10 mouse cellular contexts compared by ENCODE assay signal in genomic region chr6:30674714-30675280, GRCm38 (mm10). TPM values are rescaled to one million over a fixed set of nuclear protein-coding genes. Genes with fewer than 3 reads are reported as not detected.
DNase-seq lines count a peak whose midpoint lies in the region; ATAC-seq and TF ChIP-seq lines count a peak whose summit lies in the region.
"Had no signal": no experiment of that assay in that cellular context is flagged by ENCODE, and none has a peak within 500 bp of the region (broad histone marks: within the 10 kb centered on the region; RNA-seq: fewer than 3 reads in every experiment).

No protein-coding gene starts in this region.

- WGBS in kidney, postnatal 0 days = 39% methylated on average over 9 of the region's 9 CpGs
- 51% methylated on average over 9 of the region's 9 CpGs for WGBS in kidney, adult 2 months
- WGBS in hindbrain, embryonic 16.5 days = 25% methylated on average over 9 of the region's 9 CpGs
- 22% methylated on average over 9 of the region's 9 CpGs for WGBS in midbrain, embryonic 16.5 days

- peaks cover 17% of the 10 kb centered on the region; the same call in 1 of the 2 replicates for H3K4me1 ChIP-seq in kidney, postnatal 0 days (replicated peaks; ENCODE audit: insufficient read depth, low read length)
- H3K4me1 ChIP-seq in kidney, adult 2 months (ENCODE audit: control insufficient read depth, insufficient read depth, low read length) = peaks cover 2% of the 10 kb centered on the region; the same call in 1 of the 2 replicates
- peaks cover 7% of the 10 kb centered on the region; the same call in 1 of the 2 replicates for H3K4me1 ChIP-seq in embryonic fibroblast, embryonic 13.5 days (ENCODE audit: control insufficient read depth, insufficient read depth, low read length)
- peaks cover 33% of the 10 kb centered on the region for H3K4me1 ChIP-seq in hindbrain, embryonic 16.5 days (ENCODE audit: control insufficient read depth, insufficient read depth, low read depth, low read length)
- peaks cover 37% of the 10 kb centered on the region for H3K4me1 ChIP-seq in midbrain, embryonic 16.5 days (ENCODE audit: control insufficient read depth, insufficient read depth, low read length)

- no peaks in the 10 kb centered on the region for H3K9me3 ChIP-seq in kidney, postnatal 0 days (replicated peaks; ENCODE audit: low read length)
- no peaks in the 10 kb centered on the region for H3K9me3 ChIP-seq in hindbrain, embryonic 16.5 days (ENCODE audit: control insufficient read depth, low read length)
- no peaks in the 10 kb centered on the region for H3K9me3 ChIP-seq in midbrain, embryonic 16.5 days (replicated peaks; ENCODE audit: control insufficient read depth, low read length, poor library complexity, severe bottlenecking)

- no peak for TF ChIP-seq CTCF in kidney, postnatal 0 days (IDR thresholded peaks at IDR 0.05; ENCODE audit: low read depth)
- TF ChIP-seq CTCF in kidney, adult 2 months (conservative IDR thresholded peaks at IDR 0.05; ENCODE audit: insufficient read depth, insufficient read length, low read depth, low read length) = no peak
- no peak for TF ChIP-seq CTCF in embryonic fibroblast, embryonic 13.5 days (IDR thresholded peaks at IDR 0.05; ENCODE audit: borderline replicate concordance, insufficient read depth, low read length)

- peak overlapping the region; percentile 89 for H3K27ac ChIP-seq in kidney, postnatal 0 days
- no peak overlapping the region for H3K27ac ChIP-seq in kidney, adult 2 months (ENCODE audit: insufficient read depth, low read depth, low read length)
- H3K27ac ChIP-seq in embryonic fibroblast, embryonic 13.5 days (ENCODE audit: insufficient read depth, low read length) = peak overlapping the region; percentile 30
- H3K27ac ChIP-seq in hindbrain, embryonic 16.5 days (ENCODE audit: low read depth, low read length) = peak overlapping the region; percentile 90
- peak overlapping the region; percentile 96 for H3K27ac ChIP-seq in midbrain, embryonic 16.5 days (ENCODE audit: low read length)

- H3K4me3 ChIP-seq in kidney, postnatal 0 days (replicated peaks; ENCODE audit: low read depth, low read length) = no peak overlapping the region
- H3K4me3 ChIP-seq in kidney, adult 2 months (ENCODE audit: insufficient read depth, low read depth, low read length) = no peak overlapping the region
- H3K4me3 ChIP-seq in embryonic fibroblast, embryonic 13.5 days (ENCODE audit: insufficient read depth, low read length) = no peak overlapping the region
- no peak overlapping the region for H3K4me3 ChIP-seq in hindbrain, embryonic 16.5 days (ENCODE audit: low read length)
- no peak overlapping the region for H3K4me3 ChIP-seq in midbrain, embryonic 16.5 days (ENCODE audit: low read depth, low read length)

- ATAC-seq in kidney, postnatal 0 days (replicated peaks; ENCODE audit: low FRiP score, low read depth) = no peak
- ATAC-seq in hindbrain, embryonic 16.5 days = peak; percentile 46
- ATAC-seq in midbrain, embryonic 16.5 days = peak; percentile 59

- H3K36me3 ChIP-seq in kidney, postnatal 0 days (ENCODE audit: insufficient read depth, low read length) = no peaks in the 10 kb centered on the region
- no peaks in the 10 kb centered on the region for H3K36me3 ChIP-seq in kidney, adult 2 months (ENCODE audit: control insufficient read depth, insufficient read depth, low read length)
- H3K36me3 ChIP-seq in hindbrain, embryonic 16.5 days (ENCODE audit: control insufficient read depth, insufficient read depth, low read length) = no peaks in the 10 kb centered on the region
- no peaks in the 10 kb centered on the region for H3K36me3 ChIP-seq in midbrain, embryonic 16.5 days (ENCODE audit: control insufficient read depth, insufficient read depth, low read length)

- peak; percentile 91 for DNase-seq in kidney, postnatal 0 days (ENCODE audit: low spot score)
- DNase-seq in kidney, adult 2 months = no peak
- DNase-seq in gastrocnemius, adult 8-10 months (ENCODE audit: low spot score in 2 of 2) = no peak
- DNase-seq in kidney, postnatal 36 days = no peak
- DNase-seq in urinary bladder, postnatal 10 days (ENCODE audit: low spot score) = no peak

- peak overlapping the region; percentile 43; the same call in 1 of the 2 replicates for H3K9ac ChIP-seq in kidney, postnatal 0 days (ENCODE audit: low read depth, low read length)
- H3K9ac ChIP-seq in hindbrain, embryonic 16.5 days (ENCODE audit: low read depth, low read length) = peak overlapping the region; percentile 57
- peak overlapping the region; percentile 65; the same call in 1 of the 2 replicates for H3K9ac ChIP-seq in midbrain, embryonic 16.5 days (ENCODE audit: low read depth, low read length)

- H3K4me2 ChIP-seq in kidney, postnatal 0 days (ENCODE audit: low read length) = peak overlapping the region; percentile 33; the same call in 1 of the 2 replicates
- peak overlapping the region; percentile 46 for H3K4me2 ChIP-seq in hindbrain, embryonic 16.5 days (ENCODE audit: low read length)
- peak overlapping the region; percentile 43 for H3K4me2 ChIP-seq in midbrain, embryonic 16.5 days (ENCODE audit: low read length)

- no peak for TF ChIP-seq POLR2A in kidney, adult 2 months (IDR thresholded peaks at IDR 0.05; ENCODE audit: low read depth, low read length)
- no peak for TF ChIP-seq POLR2A in embryonic fibroblast, embryonic 13.5 days (IDR thresholded peaks at IDR 0.05; ENCODE audit: low read depth, low read length)

- no peaks in the 10 kb centered on the region for H3K27me3 ChIP-seq in kidney, postnatal 0 days (ENCODE audit: insufficient read depth, low read length)
- no peaks in the 10 kb centered on the region for H3K27me3 ChIP-seq in kidney, adult 2 months (replicated peaks; ENCODE audit: control insufficient read depth, insufficient read depth, low read length)
- H3K27me3 ChIP-seq in hindbrain, embryonic 16.5 days (replicated peaks; ENCODE audit: control insufficient read depth, insufficient read depth, low read length) = no peaks in the 10 kb centered on the region
- H3K27me3 ChIP-seq in midbrain, embryonic 16.5 days (ENCODE audit: control insufficient read depth, insufficient read depth, low read depth, low read length) = no peaks in the 10 kb centered on the region

RNA-seq across cellular contexts. Expression of gene Cep41, which starts 18.8 kb away (rescaled TPM):
- polyA plus RNA-seq in kidney, postnatal 0 days (2015; fragmentation: Nextera tagmentation; extraction: Ambion mirVana) = 11.9 and 12.1 TPM in 2 replicates
- polyA plus RNA-seq in kidney, adult 2 months (2012; rRNA removed) = 2.6 and 2.9 TPM in 2 replicates
- polyA plus RNA-seq in embryonic fibroblast, embryonic 13.5 days (2011; ENCODE audit: insufficient read length, low read depth, missing spikeins) = 8.7 and 14.9 TPM in 2 replicates
- 10.4 and 14.1 TPM in 2 replicates for polyA plus RNA-seq in hindbrain, embryonic 16.5 days (2015; fragmentation: Nextera tagmentation; extraction: Ambion mirVana)
- 13.2 and 17.1 TPM in 2 replicates for polyA plus RNA-seq in midbrain, embryonic 16.5 days (2015; fragmentation: Nextera tagmentation; extraction: Ambion mirVana)
- total RNA-seq in gastrocnemius, adult 8-10 months (2022) = under 1 TPM; 0.12 to 0.83 (median 0.41) TPM

RNA-seq across cellular contexts. Expression of gene Cpa1, which starts 35.8 kb away (rescaled TPM):
- 0.53 and 0.55 TPM in 2 replicates for polyA plus RNA-seq in kidney, postnatal 0 days (2015; fragmentation: Nextera tagmentation; extraction: Ambion mirVana)
- 0.11 TPM in 1 of 2 replicates, not detected in the other for polyA plus RNA-seq in kidney, adult 2 months (2012; rRNA removed)
- not detected in 2 replicates for polyA plus RNA-seq in embryonic fibroblast, embryonic 13.5 days (2011; ENCODE audit: insufficient read length, low read depth, missing spikeins)
- polyA plus RNA-seq in hindbrain, embryonic 16.5 days (2015; fragmentation: Nextera tagmentation; extraction: Ambion mirVana) = 0.85 and 0.90 TPM in 2 replicates
- 0.90 and 0.91 TPM in 2 replicates for polyA plus RNA-seq in midbrain, embryonic 16.5 days (2015; fragmentation: Nextera tagmentation; extraction: Ambion mirVana)
- total RNA-seq in gastrocnemius, adult 8-10 months (2022) = not detected
- total RNA-seq: ES-E14; left cerebral cortex, adult 8-10 months had no signal

RNA-seq across cellular contexts. Expression of gene Mest, which starts 48.5 kb away (rescaled TPM):
- 1,049 and 1,099 TPM in 2 replicates for polyA plus RNA-seq in kidney, postnatal 0 days (2015; fragmentation: Nextera tagmentation; extraction: Ambion mirVana)
- 8.4 and 16.5 TPM in 2 replicates for polyA plus RNA-seq in kidney, adult 2 months (2012; rRNA removed)
- 44.3 and 540 TPM in 2 replicates for polyA plus RNA-seq in embryonic fibroblast, embryonic 13.5 days (2011; ENCODE audit: insufficient read length, low read depth, missing spikeins)
- 303 and 331 TPM in 2 replicates for polyA plus RNA-seq in hindbrain, embryonic 16.5 days (2015; fragmentation: Nextera tagmentation; extraction: Ambion mirVana)
- 268 and 368 TPM in 2 replicates for polyA plus RNA-seq in midbrain, embryonic 16.5 days (2015; fragmentation: Nextera tagmentation; extraction: Ambion mirVana)
- 1 to 10 TPM; 1.2 to 2.9 (median 1.5) TPM for total RNA-seq in gastrocnemius, adult 8-10 months (2022)
